Mouse (Mus musculus) retina, adult 2 months (tissue): ENCODE measurements around the gene Trim80.

ENCODE experiments used
- DNase-seq: peaks from one replicate; pipeline ENCODE4 v3.0.0-alpha.2; 2012; ENCODE audit warnings: low read depth, low spot score

Gene Trim80

DNA sequence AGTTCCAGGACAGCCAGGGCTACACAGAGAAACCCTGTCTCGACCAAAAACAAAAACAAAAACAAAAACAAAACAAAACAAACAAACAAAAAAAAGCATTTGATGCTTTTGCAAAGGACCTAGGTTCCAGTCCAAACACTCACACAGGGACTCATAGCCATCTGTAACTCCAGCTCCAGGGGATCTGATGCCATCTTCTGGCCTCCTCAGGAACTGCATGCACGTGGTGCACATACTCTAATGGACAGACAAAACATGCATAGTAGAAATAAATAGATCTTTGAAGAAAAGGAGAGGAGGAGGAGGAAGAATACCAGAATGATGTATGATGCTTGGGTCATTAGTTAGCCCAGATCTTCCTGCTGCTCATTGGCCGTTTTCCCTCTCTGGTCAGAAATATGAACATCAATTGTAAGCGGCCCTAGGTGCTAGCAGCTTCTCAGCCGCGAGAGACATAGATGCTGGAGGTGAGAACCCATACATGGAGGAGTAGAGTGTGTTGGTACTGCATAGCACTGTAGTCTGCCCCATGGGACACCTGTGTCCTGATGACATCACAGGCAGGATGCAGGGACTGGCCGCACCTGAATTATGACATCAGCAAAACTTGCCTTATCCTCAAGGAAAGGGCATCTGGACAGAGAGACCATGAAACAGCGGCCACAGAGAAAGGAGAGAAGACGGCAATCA lies at the start of gene Trim80:
Gene Trim80, plus strand, starts transcription at position 640 of the 690 bp plus-strand sequence.
- no peak for DNase-seq

GRCm38 (mm10) chr11:115391358-115391757 lies 49.0 kb upstream of the Trim80 start:
- no peak for DNase-seq

DNA sequence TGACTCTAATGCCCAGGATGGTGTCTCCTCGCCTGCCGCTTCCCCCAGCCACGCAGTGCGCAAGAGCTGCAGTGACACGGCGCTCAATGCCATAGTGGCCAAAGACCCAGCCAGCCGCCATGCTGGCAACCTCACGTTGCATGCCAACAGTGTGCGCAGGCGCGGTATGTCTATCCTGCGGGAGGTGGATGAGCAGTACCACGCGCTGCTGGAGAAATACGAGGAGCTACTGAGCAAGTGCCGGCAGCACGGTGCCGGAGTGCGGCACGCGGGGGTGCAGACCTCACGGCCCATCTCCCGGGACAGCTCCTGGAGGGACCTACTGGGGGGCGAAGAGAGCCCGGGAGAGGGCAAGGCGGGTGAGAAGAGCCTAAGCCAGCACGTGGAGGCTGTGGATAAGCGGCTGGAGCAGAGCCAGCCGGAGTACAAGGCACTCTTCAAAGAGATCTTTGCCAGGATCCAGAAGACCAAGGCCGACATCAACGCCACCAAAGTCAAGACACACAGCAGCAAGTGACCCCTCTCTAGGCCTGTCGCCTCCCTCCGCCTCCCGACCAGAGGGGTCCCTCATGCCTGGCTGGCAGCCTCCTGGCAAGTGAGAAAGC lies 46.5 kb upstream of the Trim80 start:
- DNase-seq: no peak

GRCm38 (mm10) chr11:115398085-115398484 lies 42.3 kb upstream of the Trim80 start:
- DNase-seq: no peak

DNA sequence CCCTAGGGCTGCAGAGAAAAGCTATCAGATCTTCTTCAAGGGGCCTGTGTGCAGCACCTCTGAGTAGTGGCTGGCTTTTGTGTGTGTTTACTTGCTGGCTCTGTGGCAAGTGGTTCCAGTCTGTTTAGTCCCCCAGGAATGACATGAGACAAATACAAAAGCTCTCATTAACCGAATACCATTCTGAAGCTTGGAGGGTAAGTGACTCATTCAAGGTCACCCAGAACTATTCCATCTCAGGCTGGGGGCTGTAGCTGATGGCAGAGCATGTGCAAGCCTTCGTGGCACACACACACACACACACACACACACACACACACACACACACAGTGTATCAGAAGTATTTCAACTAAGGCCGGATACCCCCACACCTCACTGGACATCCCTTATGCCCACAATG lies 40.2 kb upstream of the Trim80 start:
- DNase-seq: no peak

DNA sequence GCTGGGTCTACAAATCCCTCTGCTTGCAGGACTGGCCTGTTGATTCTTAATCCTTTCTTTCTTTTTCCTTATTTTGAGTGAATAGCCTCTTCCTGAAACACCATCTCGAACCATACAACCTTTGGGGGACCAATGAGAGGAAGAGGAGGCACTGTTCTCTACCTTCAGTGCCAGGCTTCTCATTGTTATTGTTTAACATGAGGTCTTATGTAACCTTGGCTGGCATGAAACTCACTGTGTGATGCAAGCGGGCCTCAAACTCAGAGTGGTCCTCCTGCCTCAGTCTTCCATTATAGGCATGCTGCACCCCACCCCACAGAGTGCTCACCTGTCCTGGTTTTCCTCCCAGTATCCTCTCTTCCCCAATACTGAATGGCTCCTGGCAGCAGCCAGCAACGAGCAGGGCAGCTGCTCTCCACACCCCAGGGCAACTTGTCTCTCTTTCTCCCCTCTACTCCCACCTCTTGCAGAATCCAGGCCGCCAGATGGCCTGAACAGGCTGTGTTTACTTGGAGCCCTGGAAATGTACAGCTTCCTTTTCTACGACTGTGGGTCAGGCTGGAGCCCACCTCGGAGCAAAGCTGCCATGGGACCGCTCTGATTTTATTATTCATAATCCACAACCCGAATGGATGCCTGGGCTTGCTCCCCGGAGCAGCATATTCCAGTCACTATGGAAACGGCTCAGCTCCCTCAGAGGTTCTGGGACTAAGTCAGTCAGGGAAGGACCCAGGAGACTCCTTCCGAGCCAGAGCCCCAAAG lies 39.5 kb upstream of the Trim80 start:
- no peak for DNase-seq

DNA sequence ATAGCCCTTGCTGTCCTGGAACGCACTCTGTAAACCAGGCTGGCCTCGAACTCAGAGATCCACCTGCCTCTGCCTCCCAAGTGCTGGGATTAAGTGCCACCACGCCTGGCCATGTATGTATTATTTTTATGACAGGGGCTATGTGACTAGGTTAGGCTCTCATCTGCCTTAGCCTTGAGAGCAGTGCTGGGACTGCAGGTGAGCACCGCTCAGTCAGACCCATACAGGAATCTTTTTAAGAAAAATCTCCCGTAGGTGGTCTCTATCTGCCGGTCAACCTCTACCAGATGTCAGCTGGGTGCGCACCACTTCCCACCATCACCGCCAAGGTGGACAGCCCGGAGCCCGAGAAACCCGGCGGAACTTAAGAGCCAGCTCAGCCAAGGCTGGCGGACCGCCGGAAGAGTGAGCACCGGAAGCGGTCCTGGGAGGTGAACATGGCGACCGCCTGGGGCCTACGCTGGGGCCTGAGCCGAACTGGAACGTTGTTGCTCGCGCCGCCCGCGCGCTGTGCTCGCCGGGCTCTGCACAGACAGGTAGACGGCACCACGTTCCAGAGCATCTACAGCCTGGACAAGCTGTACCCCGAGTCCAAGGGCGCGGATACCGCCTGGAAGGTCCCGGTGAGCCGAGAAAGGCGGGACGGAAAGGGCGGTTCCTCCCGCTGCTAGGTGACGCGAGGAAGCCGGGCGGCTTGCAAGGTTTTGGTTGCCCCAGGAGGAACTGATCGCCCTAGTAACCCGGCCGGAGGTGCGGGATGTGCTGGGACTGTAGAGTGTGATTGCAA lies 36.8 kb upstream of the Trim80 start, which contains the start of gene Mrpl58:
Gene Mrpl58, plus strand, starts transcription at position 415 of the 787 bp plus-strand sequence.
- DNase-seq: peak; percentile 75

GRCm38 (mm10) chr11:115405723-115406122 lies 34.6 kb upstream of the Trim80 start:
- no peak for DNase-seq

GRCm38 (mm10) chr11:115406858-115407401 lies 33.4 kb upstream of the Trim80 start:
- no peak for DNase-seq

DNA sequence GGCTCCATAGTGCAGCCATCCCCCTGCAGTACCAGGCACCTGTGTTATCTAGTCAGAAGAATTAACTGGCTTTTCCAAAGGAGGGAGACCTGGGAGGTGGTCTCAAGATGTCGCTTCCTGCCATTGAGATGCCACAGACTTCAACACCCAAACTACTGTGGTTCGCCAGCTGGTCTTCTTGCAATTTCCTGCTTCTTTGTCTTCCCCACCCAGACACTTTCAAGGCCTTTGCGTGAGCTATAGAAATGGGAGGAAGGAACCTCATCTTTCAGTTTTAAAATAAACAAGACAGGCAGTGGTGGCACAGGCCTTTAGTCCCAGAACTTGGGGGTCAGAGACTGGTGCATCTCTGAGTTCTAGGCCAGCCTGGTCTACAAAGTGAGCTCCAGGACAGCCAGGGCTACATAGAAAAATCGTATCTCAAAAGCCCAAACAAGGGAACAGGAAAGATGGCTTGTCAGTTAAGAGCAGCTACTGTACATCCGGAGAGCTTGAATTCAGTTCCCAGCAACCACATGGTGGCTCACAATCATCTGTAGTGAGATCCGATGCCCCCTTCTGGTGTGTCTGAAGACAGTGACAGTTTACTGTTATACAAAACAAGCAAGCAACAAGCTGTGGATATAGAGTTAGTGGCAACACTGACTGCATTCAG lies 32.0 kb upstream of the Trim80 start:
- DNase-seq: no peak

GRCm38 (mm10) chr11:115409556-115409955 lies 30.8 kb upstream of the Trim80 start:
- no peak for DNase-seq

- DNase-seq: peak; percentile 90
These were observed 20.7 kb upstream of the Trim80 start, which contains the start of the genes Atp5h and Kctd2 for GRCm38 (mm10) chr11:115419531-115420237. TSS of gene Atp5h (minus strand) at chr11:115419962. TSS of gene Kctd2 (plus strand) at chr11:115420128.

DNA sequence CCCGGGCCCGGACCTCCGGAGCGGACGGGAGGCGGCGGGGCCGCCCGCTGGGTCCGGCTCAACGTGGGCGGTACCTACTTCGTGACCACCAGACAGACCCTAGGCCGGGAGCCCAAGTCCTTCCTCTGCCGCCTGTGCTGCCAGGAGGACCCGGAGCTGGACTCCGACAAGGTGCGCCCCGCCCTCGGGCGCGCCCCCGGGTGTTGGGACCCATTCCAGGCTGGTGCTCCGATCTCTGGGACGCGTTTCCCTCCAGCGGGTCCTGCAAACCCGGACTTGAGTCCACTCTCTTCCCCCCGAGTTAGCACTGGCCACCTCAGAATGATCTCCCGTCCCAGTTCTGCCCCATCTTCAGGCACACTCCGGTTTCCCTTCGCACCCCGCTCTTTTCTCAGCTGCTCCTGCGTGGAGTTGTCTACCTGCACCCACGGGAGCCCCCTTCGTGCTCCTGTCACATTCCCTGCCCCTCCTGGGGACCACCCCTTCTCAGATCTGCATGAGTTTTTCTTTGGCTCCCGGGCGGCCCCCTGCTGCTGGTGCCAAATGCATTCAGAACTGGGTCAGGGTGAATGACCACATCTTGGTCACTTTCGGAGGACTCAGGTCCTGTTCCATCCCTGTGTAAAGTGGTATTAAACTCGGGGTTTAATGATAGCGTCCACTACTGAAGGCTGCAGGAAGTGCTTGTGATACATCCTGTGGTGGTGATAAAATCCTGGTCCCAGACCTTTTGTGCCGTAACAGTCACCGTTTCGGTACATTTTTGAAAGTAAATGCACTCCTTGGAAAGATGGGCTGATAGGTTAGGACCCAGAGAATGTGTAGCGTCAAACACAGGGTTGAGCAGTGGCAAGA lies 19.8 kb upstream of the Trim80 start:
- DNase-seq: no peak

GRCm38 (mm10) chr11:115421328-115421727 lies 19.0 kb upstream of the Trim80 start:
- DNase-seq: no peak

DNA sequence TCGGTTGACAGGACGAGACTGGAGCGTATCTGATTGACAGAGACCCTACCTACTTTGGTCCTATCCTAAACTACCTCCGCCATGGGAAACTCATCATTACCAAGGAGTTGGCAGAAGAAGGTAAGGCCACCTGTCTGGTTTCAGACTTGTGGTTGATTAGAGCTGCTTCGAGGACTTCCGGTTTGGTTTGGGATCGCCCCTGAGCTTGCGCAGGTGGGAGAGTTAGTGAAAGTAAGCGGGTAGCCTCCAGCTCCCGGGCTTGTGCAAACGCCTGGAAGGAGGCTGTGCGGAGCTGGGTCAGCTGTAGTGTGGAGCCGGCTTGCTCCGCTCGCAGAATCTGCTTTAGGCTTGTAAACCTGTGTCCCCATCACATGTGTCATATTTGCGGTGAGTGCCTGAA lies 18.4 kb upstream of the Trim80 start:
- no peak for DNase-seq

- no peak for DNase-seq
These were observed 17.3 kb upstream of the Trim80 start for GRCm38 (mm10) chr11:115423091-115423490.

GRCm38 (mm10) chr11:115424666-115425065 lies 15.7 kb upstream of the Trim80 start:
- DNase-seq: no peak

- no peak for DNase-seq
These were observed 14.7 kb upstream of the Trim80 start for GRCm38 (mm10) chr11:115425671-115426070.
